Mouse (Mus musculus) hematopoietic multipotent progenitor cell, adult 10-12 weeks (in vitro differentiated cells): ENCODE measurements around the gene Mustn1. TPM values are rescaled to one million over a fixed set of nuclear protein-coding genes. Genes with fewer than 3 reads are reported as not detected.

Source experiments
- polyA plus RNA-seq: library from polyadenylated mRNA; stranded (reverse); fragments of >175 nt; gene quantifications from 2 replicates; pipeline ENCODE4 v1.2.3, GENCODE M21; 2012; ENCODE audit warnings: low replicate concordance

Gene Mustn1
- 0.75 TPM in 1 of 2 replicates, not detected in the other for polyA plus RNA-seq

DNA sequence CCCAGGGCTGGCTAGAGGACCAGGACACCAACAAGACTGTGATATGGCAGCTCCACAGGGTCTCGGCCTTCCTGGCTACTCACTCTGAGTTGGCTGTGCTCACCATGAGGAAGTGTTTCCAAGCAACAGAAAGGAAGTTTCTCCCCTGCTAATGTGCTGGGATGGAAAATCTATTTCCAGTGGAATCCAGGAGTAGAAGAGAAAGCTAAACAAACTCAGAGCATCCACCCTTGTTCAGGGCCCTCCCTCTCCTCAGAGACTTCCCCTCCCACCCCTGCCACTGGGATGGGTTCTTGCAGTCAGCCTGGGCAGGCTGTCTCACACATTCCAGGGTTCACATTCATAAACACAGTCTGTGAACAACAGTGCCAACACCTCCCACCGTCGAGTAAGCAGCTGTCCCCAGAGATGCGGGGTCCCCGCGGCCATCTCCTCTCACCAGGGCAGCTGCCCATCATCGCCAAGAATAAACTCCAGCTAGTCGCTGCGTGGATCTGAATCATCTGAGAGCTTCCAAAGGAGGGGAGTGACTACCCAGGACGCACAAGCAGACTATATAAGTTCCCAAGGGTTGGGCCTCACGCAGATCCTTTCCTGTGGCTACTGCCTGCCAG is at the start of gene Mustn1:
Mustn1 (plus strand) TSS at position 243 of the 614 bp plus-strand sequence.

GRCm38 (mm10) chr14:30886204-30886603 is 7.2 kb downstream of the Mustn1 start, which contains the start of gene Itih4:
TSS of gene Itih4 (plus strand) at chr14:30886476.

DNA sequence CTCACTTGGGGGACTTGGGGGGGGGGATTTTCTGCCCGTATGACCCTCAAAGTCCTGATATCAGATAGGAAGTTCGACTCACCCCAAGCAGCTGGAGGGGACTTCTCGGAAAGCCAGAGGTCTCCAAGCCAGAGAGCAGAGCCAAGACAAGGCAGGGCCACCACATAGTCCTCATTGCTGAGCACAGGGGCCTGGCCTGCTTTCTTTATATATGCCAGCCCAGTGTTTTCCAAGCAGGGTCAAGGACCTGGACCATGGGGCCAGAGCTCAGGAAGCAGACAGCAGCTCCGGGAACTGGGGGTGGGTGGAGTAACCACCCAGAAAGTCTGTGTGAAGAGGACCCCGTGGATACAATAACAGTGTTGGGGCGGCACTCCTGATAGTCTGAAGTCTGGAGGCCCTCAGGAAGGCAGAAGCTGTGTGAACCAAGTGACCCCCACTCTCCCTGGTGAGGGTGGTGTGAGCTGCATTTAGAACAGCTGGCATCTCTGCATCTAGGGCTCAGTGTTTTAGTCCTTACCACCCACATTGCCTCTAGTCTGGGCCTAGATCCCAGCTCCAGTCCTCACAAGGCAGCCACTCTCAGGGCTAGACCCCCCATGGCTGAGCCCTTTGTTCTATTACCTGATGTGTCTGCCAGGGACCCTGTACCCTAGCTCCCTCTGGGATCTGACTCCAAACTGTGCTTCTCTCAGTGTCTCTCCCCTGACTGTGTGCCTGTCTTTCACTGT is 44.5 kb downstream of the Mustn1 start, which contains the start of gene Itih3:
Itih3 (minus strand) TSS at position 386 of the 731 bp plus-strand sequence.

Other genes starting within 250 kb of the Mustn1 start
- 1.4 and 6.8 TPM in 2 replicates for gene Rft1, start 224.8 kb upstream of the Mustn1 start, polyA plus RNA-seq
- gene Sfmbt1, start 164.4 kb upstream of the Mustn1 start, polyA plus RNA-seq: 1.2 and 1.9 TPM in 2 replicates
- gene Tmem110, start 53.6 kb upstream of the Mustn1 start, polyA plus RNA-seq: 20.2 and 46.9 TPM in 2 replicates
- not detected in 2 replicates for gene Itih4, start 7.3 kb downstream of the Mustn1 start, polyA plus RNA-seq
- 0.05 TPM in 1 of 2 replicates, not detected in the other for gene Itih3, start 44.6 kb downstream of the Mustn1 start, polyA plus RNA-seq
- not detected in 2 replicates for gene Itih1, start 64.1 kb downstream of the Mustn1 start, polyA plus RNA-seq
- 2.8 and 2.9 TPM in 2 replicates for gene Nek4, start 72.2 kb downstream of the Mustn1 start, polyA plus RNA-seq
- gene Glt8d1, start 122.2 kb downstream of the Mustn1 start, polyA plus RNA-seq: 4.2 and 10.3 TPM in 2 replicates
- 19.4 and 26.5 TPM in 2 replicates for gene Spcs1, start 122.5 kb downstream of the Mustn1 start, polyA plus RNA-seq
- gene Pbrm1, start 139.9 kb downstream of the Mustn1 start, polyA plus RNA-seq: 11.4 and 16.3 TPM in 2 replicates
- 3.6 and 13.9 TPM in 2 replicates for gene Gnl3, start 140.0 kb downstream of the Mustn1 start, polyA plus RNA-seq
- 30.1 and 46.4 TPM in 2 replicates for gene Smim4, start 249.8 kb downstream of the Mustn1 start, polyA plus RNA-seq